18 mouse cellular contexts compared by ENCODE assay signal in genomic region chr11:51388892-51389340, GRCm38 (mm10).
DNase-seq lines count a peak whose midpoint lies in the region; ATAC-seq and TF ChIP-seq lines count a peak whose summit lies in the region.
"Had no signal": no experiment of that assay in that cellular context is flagged by ENCODE, and none has a peak within 500 bp of the region (broad histone marks: within the 10 kb centered on the region; RNA-seq: fewer than 3 reads in every experiment).

No protein-coding gene starts in this region.

- intact Hi-C loops in left cerebral cortex, postnatal 25 days (cut with DNase I) = no loop called here

- peak overlapping the region; percentile 13; the same call in 1 of the 2 replicates for H3K4me2 ChIP-seq in intestine, embryonic 14.5 days (ENCODE audit: low read length)
- H3K4me2 ChIP-seq in intestine, postnatal 0 days (replicated peaks; ENCODE audit: low read depth) = no peak overlapping the region
- no peak overlapping the region for H3K4me2 ChIP-seq in neural tube, embryonic 13.5 days
- H3K4me2 ChIP-seq in heart, embryonic 11.5 days = no peak overlapping the region
- H3K4me2 ChIP-seq: forebrain, embryonic 15.5 days; heart, embryonic 13.5 days; hindbrain, embryonic 15.5 days; kidney, embryonic 15.5 days; liver, embryonic 15.5 days had no signal

- WGBS in intestine, embryonic 14.5 days = 31% methylated on average over 8 of the region's 8 CpGs
- WGBS in intestine, postnatal 0 days = 36% methylated on average over 8 of the region's 8 CpGs
- 34% methylated on average over 8 of the region's 8 CpGs for WGBS in neural tube, embryonic 13.5 days
- WGBS in forebrain, embryonic 10.5 days = 59% methylated on average over 8 of the region's 8 CpGs
- 43% methylated on average over 8 of the region's 8 CpGs for WGBS in heart, embryonic 11.5 days (ENCODE audit: insufficient replicate concordance)

- peak; percentile 68 for DNase-seq in intestine, embryonic 14.5 days (ENCODE audit: low spot score)
- peak; percentile 63 for DNase-seq in embryo, embryonic 11 days
- peak; percentile 40 for DNase-seq in forelimb bud, embryonic 11.5 days (ENCODE audit: low read depth, low spot score)
- DNase-seq in forebrain, embryonic 10.5 days (ENCODE audit: extremely low spot score, low spot score) = no peak
- DNase-seq in left cerebral cortex, postnatal 25 days (ENCODE audit: low spot score in 2 of 2) = no peak
- DNase-seq: adrenal gland, postnatal 10 days; cerebellum, adult 9-11 months; layer of hippocampus, adult 9-11 months; thymus, postnatal 4 days had no signal

- no peak overlapping the region for H3K9ac ChIP-seq in intestine, embryonic 14.5 days (ENCODE audit: low read length)
- H3K9ac ChIP-seq in intestine, postnatal 0 days (ENCODE audit: low read depth, low read length) = no peak overlapping the region
- H3K9ac ChIP-seq in neural tube, embryonic 13.5 days = no peak overlapping the region
- H3K9ac ChIP-seq in heart, embryonic 11.5 days (ENCODE audit: low read depth, low read length) = no peak overlapping the region
- H3K9ac ChIP-seq: forebrain, embryonic 15.5 days; heart, embryonic 13.5 days; hindbrain, embryonic 15.5 days; kidney, embryonic 15.5 days; liver, embryonic 15.5 days had no signal

- no peaks in the 10 kb centered on the region for H3K9me3 ChIP-seq in intestine, embryonic 14.5 days (ENCODE audit: control insufficient read depth, low read length)
- H3K9me3 ChIP-seq in intestine, postnatal 0 days (ENCODE audit: control insufficient read depth) = no peaks in the 10 kb centered on the region
- no peaks in the 10 kb centered on the region for H3K9me3 ChIP-seq in neural tube, embryonic 13.5 days
- H3K9me3 ChIP-seq in forebrain, embryonic 10.5 days = no peaks in the 10 kb centered on the region
- no peaks in the 10 kb centered on the region for H3K9me3 ChIP-seq in heart, embryonic 11.5 days (replicated peaks; ENCODE audit: control insufficient read depth, low read length)
- H3K9me3 ChIP-seq: forebrain, embryonic 15.5 days; G1E; heart, embryonic 13.5 days; hindbrain, embryonic 15.5 days; kidney, embryonic 15.5 days; liver, embryonic 15.5 days had no signal

- H3K4me3 ChIP-seq in intestine, embryonic 14.5 days (ENCODE audit: low read depth, low read length) = no peak overlapping the region
- no peak overlapping the region for H3K4me3 ChIP-seq in intestine, postnatal 0 days (ENCODE audit: low read depth, low read length)
- H3K4me3 ChIP-seq in neural tube, embryonic 13.5 days = no peak overlapping the region
- H3K4me3 ChIP-seq in forebrain, embryonic 10.5 days = no peak overlapping the region
- H3K4me3 ChIP-seq in heart, embryonic 11.5 days (ENCODE audit: low read depth, low read length) = no peak overlapping the region
- H3K4me3 ChIP-seq: forebrain, embryonic 15.5 days; heart, embryonic 13.5 days; hindbrain, embryonic 15.5 days; kidney, embryonic 15.5 days; liver, embryonic 15.5 days had no signal

- H3K27ac ChIP-seq in intestine, embryonic 14.5 days (ENCODE audit: low read depth) = peak overlapping the region; percentile 80
- H3K27ac ChIP-seq in intestine, postnatal 0 days (ENCODE audit: low read depth, low read length) = no peak overlapping the region
- no peak overlapping the region for H3K27ac ChIP-seq in neural tube, embryonic 13.5 days (replicated peaks)
- H3K27ac ChIP-seq in forebrain, embryonic 10.5 days = no peak overlapping the region
- H3K27ac ChIP-seq in heart, embryonic 11.5 days (ENCODE audit: low read depth, low read length) = no peak overlapping the region
- H3K27ac ChIP-seq: forebrain, embryonic 15.5 days; heart, embryonic 13.5 days; hindbrain, embryonic 15.5 days; kidney, embryonic 15.5 days; liver, embryonic 15.5 days had no signal

- H3K36me3 ChIP-seq in intestine, embryonic 14.5 days (ENCODE audit: control insufficient read depth, insufficient read depth, low read length) = no peaks in the 10 kb centered on the region
- H3K36me3 ChIP-seq in intestine, postnatal 0 days (ENCODE audit: control insufficient read depth, insufficient read depth) = no peaks in the 10 kb centered on the region
- H3K36me3 ChIP-seq in neural tube, embryonic 13.5 days = no peaks in the 10 kb centered on the region
- no peaks in the 10 kb centered on the region for H3K36me3 ChIP-seq in forebrain, embryonic 10.5 days (replicated peaks)
- H3K36me3 ChIP-seq in heart, embryonic 11.5 days (ENCODE audit: control insufficient read depth, insufficient read depth, low read length) = no peaks in the 10 kb centered on the region
- H3K36me3 ChIP-seq: forebrain, embryonic 15.5 days; G1E; heart, embryonic 13.5 days; hindbrain, embryonic 15.5 days; kidney, embryonic 15.5 days; liver, embryonic 15.5 days had no signal

- no peaks in the 10 kb centered on the region for H3K27me3 ChIP-seq in intestine, embryonic 14.5 days (replicated peaks; ENCODE audit: control insufficient read depth, insufficient read depth, low read length)
- no peaks in the 10 kb centered on the region for H3K27me3 ChIP-seq in intestine, postnatal 0 days (replicated peaks; ENCODE audit: control insufficient read depth, insufficient read depth, low read length)
- H3K27me3 ChIP-seq in neural tube, embryonic 13.5 days = no peaks in the 10 kb centered on the region
- H3K27me3 ChIP-seq in forebrain, embryonic 10.5 days (ENCODE audit: poor library complexity, severe bottlenecking) = no peaks in the 10 kb centered on the region
- no peaks in the 10 kb centered on the region; the same call in 1 of the 2 replicates for H3K27me3 ChIP-seq in heart, embryonic 11.5 days (ENCODE audit: control insufficient read depth, insufficient read depth, low read length)
- H3K27me3 ChIP-seq: forebrain, embryonic 15.5 days; hindbrain, embryonic 15.5 days; kidney, embryonic 15.5 days had no signal

- peak; percentile 78 for ATAC-seq in intestine, embryonic 14.5 days (replicated peaks; ENCODE audit: low FRiP score, low TSS enrichment, low read depth)
- ATAC-seq in intestine, postnatal 0 days = no peak
- ATAC-seq in neural tube, embryonic 13.5 days (ENCODE audit: low read depth) = peak; percentile 23; the same call in 1 of the 2 replicates
- ATAC-seq in heart, embryonic 11.5 days (replicated peaks; ENCODE audit: insufficient number of reproducible peaks, low FRiP score, low TSS enrichment) = no peak
- ATAC-seq: forebrain, embryonic 15.5 days had no signal

- TF ChIP-seq CTCF in intestine, postnatal 0 days (IDR thresholded peaks at IDR 0.05; ENCODE audit: low read depth) = no peak

- peaks cover 36% of the 10 kb centered on the region for H3K4me1 ChIP-seq in intestine, embryonic 14.5 days (replicated peaks; ENCODE audit: control insufficient read depth, insufficient read depth, low read length)
- H3K4me1 ChIP-seq in intestine, postnatal 0 days (replicated peaks; ENCODE audit: control insufficient read depth, insufficient read depth, low read length) = no peaks in the 10 kb centered on the region
- peaks cover 19% of the 10 kb centered on the region for H3K4me1 ChIP-seq in neural tube, embryonic 13.5 days (replicated peaks)
- peaks cover 20% of the 10 kb centered on the region for H3K4me1 ChIP-seq in forebrain, embryonic 10.5 days
- H3K4me1 ChIP-seq in heart, embryonic 11.5 days (ENCODE audit: control insufficient read depth, insufficient read depth, low read length) = no peaks in the 10 kb centered on the region

Comparison
In these comparisons a context has a peak if more than half of its experiments do, and no peak if none do; other contexts are left out.
1. ATAC-seq: peak in intestine, embryonic 14.5 days (single experiment) and neural tube, embryonic 13.5 days (single experiment); none in intestine, postnatal 0 days (single experiment) and heart, embryonic 11.5 days (single experiment).
2. DNase-seq: peak in intestine, embryonic 14.5 days (single experiment), embryo, embryonic 11 days (single experiment) and forelimb bud, embryonic 11.5 days (single experiment); none in forebrain, embryonic 10.5 days (single experiment) and left cerebral cortex, postnatal 25 days (0 of 2).